8 mouse cellular contexts compared by ENCODE assay signal in genomic region chr7:45779081-45779641, GRCm38 (mm10). TPM values are rescaled to one million over a fixed set of nuclear protein-coding genes. Genes with fewer than 3 reads are reported as not detected.
DNase-seq lines count a peak whose midpoint lies in the region; ATAC-seq and TF ChIP-seq lines count a peak whose summit lies in the region.

No protein-coding gene starts in this region.

- no peak for DNase-seq in lung, postnatal 4 days
- DNase-seq in embryonic facial prominence, embryonic 14.5 days (ENCODE audit: low spot score), result no peak
- DNase-seq in frontal cortex, postnatal 25 days (ENCODE audit: low spot score in 2 of 2), result no peak
- DNase-seq in urinary bladder, adult 2 months (ENCODE audit: low spot score), result no peak
- DNase-seq in left cerebral cortex, adult 2 months (ENCODE audit: extremely low spot score in 1 of 2, low spot score in 2 of 2), result no peak

- H3K9me3 ChIP-seq in lung, embryonic 15.5 days, result no peaks in the 10 kb centered on the region
- H3K9me3 ChIP-seq in embryonic facial prominence, embryonic 14.5 days (ENCODE audit: control insufficient read depth, low read length), result no peaks in the 10 kb centered on the region
- no peaks in the 10 kb centered on the region for H3K9me3 ChIP-seq in limb, embryonic 13.5 days
- no peaks in the 10 kb centered on the region for H3K9me3 ChIP-seq in stomach, embryonic 16.5 days (replicated peaks; ENCODE audit: control insufficient read depth, low read length)

- 17% methylated on average over 22 of the region's 22 CpGs for WGBS in lung, embryonic 15.5 days
- WGBS in embryonic facial prominence, embryonic 14.5 days, result 21% methylated on average over 22 of the region's 22 CpGs
- WGBS in limb, embryonic 13.5 days, result 25% methylated on average over 22 of the region's 22 CpGs
- WGBS in stomach, embryonic 16.5 days, result 18% methylated on average over 22 of the region's 22 CpGs

- H3K27me3 ChIP-seq in lung, embryonic 15.5 days, result peaks cover 26% of the 10 kb centered on the region; the same call in 1 of the 2 replicates
- H3K27me3 ChIP-seq in embryonic facial prominence, embryonic 14.5 days (replicated peaks; ENCODE audit: control insufficient read depth, insufficient read depth, low read length), result no peaks in the 10 kb centered on the region
- peaks cover 23% of the 10 kb centered on the region for H3K27me3 ChIP-seq in limb, embryonic 13.5 days
- peaks cover 7% of the 10 kb centered on the region; the same call in 1 of the 2 replicates for H3K27me3 ChIP-seq in stomach, embryonic 16.5 days (ENCODE audit: control insufficient read depth, insufficient read depth, low read length)

- H3K36me3 ChIP-seq in lung, embryonic 15.5 days, result no peaks in the 10 kb centered on the region
- no peaks in the 10 kb centered on the region for H3K36me3 ChIP-seq in embryonic facial prominence, embryonic 14.5 days (ENCODE audit: control insufficient read depth, insufficient read depth, low read length)
- H3K36me3 ChIP-seq in limb, embryonic 13.5 days, result no peaks in the 10 kb centered on the region
- H3K36me3 ChIP-seq in stomach, embryonic 16.5 days (ENCODE audit: control insufficient read depth, insufficient read depth, low read length), result no peaks in the 10 kb centered on the region

- no peak for TF ChIP-seq CTCF in left cerebral cortex, adult 2 months (IDR thresholded peaks at IDR 0.05)

- no peak overlapping the region for H3K4me3 ChIP-seq in lung, embryonic 15.5 days
- H3K4me3 ChIP-seq in embryonic facial prominence, embryonic 14.5 days (ENCODE audit: low read depth, low read length), result no peak overlapping the region
- no peak overlapping the region for H3K4me3 ChIP-seq in limb, embryonic 13.5 days
- 0 out of 2 replicates have a peak overlapping the region, but pooled peaks have one; percentile 11 for H3K4me3 ChIP-seq in stomach, embryonic 16.5 days (replicated peaks; ENCODE audit: low read length)
- no peak overlapping the region for H3K4me3 ChIP-seq in left cerebral cortex, adult 2 months

- H3K4me1 ChIP-seq in lung, embryonic 15.5 days, result peaks cover 16% of the 10 kb centered on the region
- H3K4me1 ChIP-seq in embryonic facial prominence, embryonic 14.5 days (ENCODE audit: control insufficient read depth, insufficient read depth, low read length), result 0 out of 2 replicates have a peak, but pooled peaks cover 4% of the 10 kb centered on the region
- peaks cover 10% of the 10 kb centered on the region for H3K4me1 ChIP-seq in limb, embryonic 13.5 days
- peaks cover 9% of the 10 kb centered on the region for H3K4me1 ChIP-seq in stomach, embryonic 16.5 days (ENCODE audit: control insufficient read depth, insufficient read depth, low read length)

- H3K4me2 ChIP-seq in lung, embryonic 15.5 days, result peak overlapping the region; percentile 35
- peak overlapping the region; percentile 10; the same call in 1 of the 2 replicates for H3K4me2 ChIP-seq in embryonic facial prominence, embryonic 14.5 days (ENCODE audit: low read depth, low read length)
- peak overlapping the region; percentile 35; the same call in 1 of the 2 replicates for H3K4me2 ChIP-seq in limb, embryonic 13.5 days (replicated peaks)
- H3K4me2 ChIP-seq in stomach, embryonic 16.5 days (ENCODE audit: low read depth, low read length), result 0 out of 2 replicates have a peak overlapping the region, but pooled peaks have one; percentile 34

- no peak for ATAC-seq in lung, embryonic 15.5 days (ENCODE audit: borderline replicate concordance, extremely low read depth, low FRiP score, low TSS enrichment)
- no peak for ATAC-seq in embryonic facial prominence, embryonic 14.5 days (ENCODE audit: low read depth)
- no peak for ATAC-seq in limb, embryonic 13.5 days (ENCODE audit: low FRiP score, low read depth)
- no peak for ATAC-seq in stomach, embryonic 16.5 days (ENCODE audit: insufficient read depth, low FRiP score)

- no peak overlapping the region for H3K27ac ChIP-seq in lung, embryonic 15.5 days
- no peak overlapping the region for H3K27ac ChIP-seq in embryonic facial prominence, embryonic 14.5 days (replicated peaks; ENCODE audit: low read depth, low read length)
- H3K27ac ChIP-seq in limb, embryonic 13.5 days, result no peak overlapping the region
- no peak overlapping the region for H3K27ac ChIP-seq in stomach, embryonic 16.5 days (ENCODE audit: low read length)
- no peak overlapping the region for H3K27ac ChIP-seq in left cerebral cortex, adult 2 months

- intact Hi-C loops in left cerebral cortex, adult 2 months (cut with DNase I), result loop anchor here (2.0 kb wide), 1 partner anchor 30 kb away; no protein-coding TSS in a partner anchor

- no peak overlapping the region for H3K9ac ChIP-seq in lung, embryonic 15.5 days
- no peak overlapping the region for H3K9ac ChIP-seq in embryonic facial prominence, embryonic 14.5 days (ENCODE audit: low read depth, low read length)
- peak overlapping the region; percentile 8; the same call in 1 of the 2 replicates for H3K9ac ChIP-seq in limb, embryonic 13.5 days
- H3K9ac ChIP-seq in stomach, embryonic 16.5 days (ENCODE audit: low read length), result peak overlapping the region; percentile 20

RNA-seq across cellular contexts. Expression of gene Lmtk3, which starts 4.4 kb away (rescaled TPM):
- 1.1 and 1.4 TPM in 2 replicates for polyA plus RNA-seq in lung, embryonic 15.5 days (2015; fragmentation: Nextera tagmentation; extraction: Ambion mirVana)
- 0.67 and 1.5 TPM in 2 replicates for polyA plus RNA-seq in embryonic facial prominence, embryonic 14.5 days (2014; fragmentation: Nextera tagmentation; extraction: Ambion mirVana)
- 4.3 and 4.9 TPM in 2 replicates for polyA plus RNA-seq in limb, embryonic 13.5 days (2015; fragmentation: Nextera tagmentation; extraction: Ambion mirVana)
- polyA plus RNA-seq in stomach, embryonic 16.5 days (2015; fragmentation: Nextera tagmentation; extraction: Ambion mirVana), result 0.53 and 0.99 TPM in 2 replicates
- 2.5 and 2.9 TPM in 2 replicates for polyA plus RNA-seq in urinary bladder, adult 2 months (2012; rRNA removed)
- 100 to 1,000 TPM; 258 to 279 TPM for total RNA-seq in left cerebral cortex, adult 2 months (2021)

RNA-seq across cellular contexts. Expression of gene Sult2b1, which starts 5.3 kb away (rescaled TPM):
- polyA plus RNA-seq in lung, embryonic 15.5 days (2015; fragmentation: Nextera tagmentation; extraction: Ambion mirVana), result 6.1 and 7.8 TPM in 2 replicates
- polyA plus RNA-seq in embryonic facial prominence, embryonic 14.5 days (2014; fragmentation: Nextera tagmentation; extraction: Ambion mirVana), result 14.2 and 16.3 TPM in 2 replicates
- 3.1 and 3.7 TPM in 2 replicates for polyA plus RNA-seq in limb, embryonic 13.5 days (2015; fragmentation: Nextera tagmentation; extraction: Ambion mirVana)
- 32.7 and 46.5 TPM in 2 replicates for polyA plus RNA-seq in stomach, embryonic 16.5 days (2015; fragmentation: Nextera tagmentation; extraction: Ambion mirVana)
- polyA plus RNA-seq in urinary bladder, adult 2 months (2012; rRNA removed), result 1.3 and 1.5 TPM in 2 replicates
- 10 to 100 TPM; 11.3 to 13.6 TPM for total RNA-seq in left cerebral cortex, adult 2 months (2021)

RNA-seq across cellular contexts. Expression of gene Cyth2, which starts 35.2 kb away (rescaled TPM):
- 115 and 122 TPM in 2 replicates for polyA plus RNA-seq in lung, embryonic 15.5 days (2015; fragmentation: Nextera tagmentation; extraction: Ambion mirVana)
- polyA plus RNA-seq in embryonic facial prominence, embryonic 14.5 days (2014; fragmentation: Nextera tagmentation; extraction: Ambion mirVana), result 96.4 and 106 TPM in 2 replicates
- polyA plus RNA-seq in limb, embryonic 13.5 days (2015; fragmentation: Nextera tagmentation; extraction: Ambion mirVana), result 135 and 137 TPM in 2 replicates
- 75.6 and 82.6 TPM in 2 replicates for polyA plus RNA-seq in stomach, embryonic 16.5 days (2015; fragmentation: Nextera tagmentation; extraction: Ambion mirVana)
- polyA plus RNA-seq in urinary bladder, adult 2 months (2012; rRNA removed), result 61.5 and 68.7 TPM in 2 replicates
- 100 to 1,000 TPM; 172 to 185 TPM for total RNA-seq in left cerebral cortex, adult 2 months (2021)

RNA-seq across cellular contexts. Expression of gene Kcnj14, which starts 45.4 kb away (rescaled TPM):
- 0.79 and 0.84 TPM in 2 replicates for polyA plus RNA-seq in lung, embryonic 15.5 days (2015; fragmentation: Nextera tagmentation; extraction: Ambion mirVana)
- polyA plus RNA-seq in embryonic facial prominence, embryonic 14.5 days (2014; fragmentation: Nextera tagmentation; extraction: Ambion mirVana), result 1.4 and 2.2 TPM in 2 replicates
- 2.1 TPM in 2 replicates for polyA plus RNA-seq in limb, embryonic 13.5 days (2015; fragmentation: Nextera tagmentation; extraction: Ambion mirVana)
- polyA plus RNA-seq in stomach, embryonic 16.5 days (2015; fragmentation: Nextera tagmentation; extraction: Ambion mirVana), result 0.91 and 0.98 TPM in 2 replicates
- 0.25 and 0.35 TPM in 2 replicates for polyA plus RNA-seq in urinary bladder, adult 2 months (2012; rRNA removed)
- total RNA-seq in left cerebral cortex, adult 2 months (2021), result 1 to 10 TPM; 2.3 to 2.5 TPM

RNA-seq across cellular contexts. Expression of gene Grwd1, which starts 51.6 kb away (rescaled TPM):
- polyA plus RNA-seq in lung, embryonic 15.5 days (2015; fragmentation: Nextera tagmentation; extraction: Ambion mirVana), result 67.8 and 73.6 TPM in 2 replicates
- polyA plus RNA-seq in embryonic facial prominence, embryonic 14.5 days (2014; fragmentation: Nextera tagmentation; extraction: Ambion mirVana), result 53.9 and 60.5 TPM in 2 replicates
- 69.1 and 71.6 TPM in 2 replicates for polyA plus RNA-seq in limb, embryonic 13.5 days (2015; fragmentation: Nextera tagmentation; extraction: Ambion mirVana)
- polyA plus RNA-seq in stomach, embryonic 16.5 days (2015; fragmentation: Nextera tagmentation; extraction: Ambion mirVana), result 50.3 and 53.7 TPM in 2 replicates
- 11.7 and 12.2 TPM in 2 replicates for polyA plus RNA-seq in urinary bladder, adult 2 months (2012; rRNA removed)
- 10 to 100 TPM; 17.9 to 22.1 TPM for total RNA-seq in left cerebral cortex, adult 2 months (2021)

Comparison
In these comparisons a context has a peak if more than half of its experiments do, and no peak if none do; other contexts are left out.
1. H3K9ac ChIP-seq: peak in limb, embryonic 13.5 days (single experiment) and stomach, embryonic 16.5 days (single experiment); none in lung, embryonic 15.5 days (single experiment) and embryonic facial prominence, embryonic 14.5 days (single experiment).
2. Peak in every context shown above with its lines, with median percentiles within 50 percentile points of each other: H3K4me2 ChIP-seq.